Mouse (Mus musculus): ENCODE measurements around the gene Iqcf4. TPM values are rescaled to one million over a fixed set of nuclear protein-coding genes. Genes with fewer than 3 reads are reported as not detected.
"Not testable (repeated sequence)": the region's sequence is repeated elsewhere in the genome, so short reads cannot be mapped to it uniquely, and the experiment has no call there.

Iqcf4 gene
- polyA plus RNA-seq (2015; fragmentation: Nextera tagmentation; extraction: Ambion mirVana), result not detected in 2 replicates

GRCm38 (mm10) chr9:106570896-106571295 lies at the start of gene Iqcf4:
Gene Iqcf4, minus strand, starts transcription at chr9:106570996.
- Histone ChIP-seq H3K9ac (no peak within 1 kb of the TSS), H3K27me3 (no peaks in the 10 kb centered on the region), H3K27ac (no peak within 1 kb of the TSS), H3K9me3 (no peaks in the 10 kb centered on the region), H3K4me2 (no peak within 1 kb of the TSS), H3K4me3 (no peak within 1 kb of the TSS), H3K36me3 (no peaks in the 10 kb centered on the region), H3K4me1 (no peaks in the 10 kb centered on the region)
- no peak for ATAC-seq (ENCODE audit: insufficient number of reproducible peaks, insufficient read depth, low FRiP score, low TSS enrichment, low read depth)
- WGBS, result 84% methylated on average over 7 of the region's 7 CpGs

- peaks cover 4% of the 10 kb centered on the region; the same call in 1 of the 2 replicates for H3K9me3 ChIP-seq
- H3K4me2 ChIP-seq, result no peak overlapping the region
- H3K9ac ChIP-seq, result no peak overlapping the region
- no peaks in the 10 kb centered on the region for H3K36me3 ChIP-seq
- no peak overlapping the region for H3K27ac ChIP-seq
- no peak for ATAC-seq (ENCODE audit: insufficient number of reproducible peaks, insufficient read depth, low FRiP score, low TSS enrichment, low read depth)
- H3K4me3 ChIP-seq, result no peak overlapping the region
- H3K4me1 ChIP-seq, result no peaks in the 10 kb centered on the region
- no peaks in the 10 kb centered on the region for H3K27me3 ChIP-seq
- 84% methylated on average over 3 of the region's 3 CpGs for WGBS
Observed at GRCm38 (mm10) chr9:106617496-106617895, 46.7 kb upstream of the Iqcf4 start.

DNA sequence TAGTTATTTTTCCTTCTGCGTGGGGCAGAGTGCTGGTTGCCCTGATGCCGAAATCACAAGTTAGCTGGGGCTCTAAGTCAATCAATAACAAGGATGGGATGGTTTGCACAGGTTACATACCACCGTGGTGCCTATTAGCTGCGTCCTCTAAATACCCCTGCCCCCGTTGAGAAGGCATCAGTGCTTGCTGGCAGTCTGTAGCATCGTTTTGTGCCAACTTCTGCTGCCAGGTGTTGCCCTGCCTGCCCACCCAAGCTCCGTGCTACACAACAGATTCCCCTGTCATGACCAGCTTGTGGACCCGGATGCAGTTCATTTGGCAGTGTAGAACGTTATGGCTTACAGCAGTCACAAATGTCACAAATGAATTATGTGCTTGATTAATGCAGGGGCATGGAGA lies 45.5 kb upstream of the Iqcf4 start:
- 86% methylated on average over 9 of the region's 9 CpGs for WGBS
- no peak for ATAC-seq (ENCODE audit: insufficient number of reproducible peaks, insufficient read depth, low FRiP score, low TSS enrichment, low read depth)

GRCm38 (mm10) chr9:106614616-106615015 lies 43.8 kb upstream of the Iqcf4 start:
- Histone ChIP-seq H3K4me2 (no peak overlapping the region), H3K27ac (no peak overlapping the region), H3K9ac (no peak overlapping the region), H3K4me3 (no peak overlapping the region), H3K36me3 (no peaks in the 10 kb centered on the region), H3K27me3 (no peaks in the 10 kb centered on the region), H3K4me1 (no peaks in the 10 kb centered on the region), H3K9me3 (peaks cover 4% of the 10 kb centered on the region; the same call in 1 of the 2 replicates)
- no peak for ATAC-seq (ENCODE audit: insufficient number of reproducible peaks, insufficient read depth, low FRiP score, low TSS enrichment, low read depth)
- WGBS, result 46% methylated on average over 3 of the region's 3 CpGs

More for the DNA sequence above, 45.5 kb upstream of the Iqcf4 start:
- no peak overlapping the region for H3K4me3 ChIP-seq
- no peaks in the 10 kb centered on the region for H3K4me1 ChIP-seq
- H3K36me3 ChIP-seq, result no peaks in the 10 kb centered on the region
- H3K4me2 ChIP-seq, result no peak overlapping the region
- no peak overlapping the region for H3K9ac ChIP-seq
- H3K27ac ChIP-seq, result no peak overlapping the region
- no peaks in the 10 kb centered on the region for H3K27me3 ChIP-seq
- peaks cover 4% of the 10 kb centered on the region; the same call in 1 of the 2 replicates for H3K9me3 ChIP-seq

- no peak overlapping the region for H3K4me2 ChIP-seq
- WGBS, result 60% methylated on average over 2 of the region's 2 CpGs
- H3K27ac ChIP-seq, result no peak overlapping the region
- no peaks in the 10 kb centered on the region for H3K36me3 ChIP-seq
- no peaks in the 10 kb centered on the region for H3K9me3 ChIP-seq
- no peaks in the 10 kb centered on the region for H3K4me1 ChIP-seq
- ATAC-seq (ENCODE audit: insufficient number of reproducible peaks, insufficient read depth, low FRiP score, low TSS enrichment, low read depth), result no peak
- H3K9ac ChIP-seq, result no peak overlapping the region
- no peaks in the 10 kb centered on the region for H3K27me3 ChIP-seq
- H3K4me3 ChIP-seq, result no peak overlapping the region
Observed at GRCm38 (mm10) chr9:106613951-106614350, 43.2 kb upstream of the Iqcf4 start.

- H3K4me2 ChIP-seq, result no peak overlapping the region
- no peak overlapping the region for H3K27ac ChIP-seq
- 0 out of 2 replicates have a peak, but pooled peaks cover 4% of the 10 kb centered on the region for H3K9me3 ChIP-seq
- ATAC-seq (ENCODE audit: insufficient number of reproducible peaks, insufficient read depth, low FRiP score, low TSS enrichment, low read depth), result no peak
- H3K27me3 ChIP-seq, result no peaks in the 10 kb centered on the region
- H3K4me3 ChIP-seq, result no peak overlapping the region
- WGBS, result 85% methylated on average over 4 of the region's 4 CpGs
- no peak overlapping the region for H3K9ac ChIP-seq
- H3K4me1 ChIP-seq, result no peaks in the 10 kb centered on the region
- no peaks in the 10 kb centered on the region for H3K36me3 ChIP-seq
Observed at GRCm38 (mm10) chr9:106610727-106611126, 39.9 kb upstream of the Iqcf4 start.

- H3K27ac ChIP-seq, result no peak overlapping the region
- no peaks in the 10 kb centered on the region for H3K9me3 ChIP-seq
- 30% methylated on average over 8 of the region's 8 CpGs for WGBS
- no peak for ATAC-seq (ENCODE audit: insufficient number of reproducible peaks, insufficient read depth, low FRiP score, low TSS enrichment, low read depth)
- H3K27me3 ChIP-seq, result no peaks in the 10 kb centered on the region; the same call in 1 of the 2 replicates
- no peak overlapping the region for H3K4me3 ChIP-seq
- H3K36me3 ChIP-seq, result no peaks in the 10 kb centered on the region
- peaks cover 2% of the 10 kb centered on the region; the same call in 1 of the 2 replicates for H3K4me1 ChIP-seq
- no peak overlapping the region for H3K4me2 ChIP-seq
- H3K9ac ChIP-seq, result no peak overlapping the region
Observed at GRCm38 (mm10) chr9:106600546-106600945, 29.8 kb upstream of the Iqcf4 start.

GRCm38 (mm10) chr9:106598466-106598865 lies 27.7 kb upstream of the Iqcf4 start:
- no peak overlapping the region for H3K4me3 ChIP-seq
- WGBS, result 47% methylated on average over 7 of the region's 7 CpGs
- H3K9ac ChIP-seq, result no peak overlapping the region

GRCm38 (mm10) chr9:106595836-106596235 lies 25.0 kb upstream of the Iqcf4 start:
- ATAC-seq (ENCODE audit: insufficient number of reproducible peaks, insufficient read depth, low FRiP score, low TSS enrichment, low read depth), result no peak
- Histone ChIP-seq H3K9me3 (no peaks in the 10 kb centered on the region), H3K27ac (no peak overlapping the region), H3K9ac (peak overlapping the region; percentile 27; the same call in 1 of the 2 replicates), H3K4me1 (peaks cover 4% of the 10 kb centered on the region; the same call in 1 of the 2 replicates), H3K27me3 (no peaks in the 10 kb centered on the region; the same call in 1 of the 2 replicates), H3K36me3 (no peaks in the 10 kb centered on the region), H3K4me2 (no peak overlapping the region), H3K4me3 (no peak overlapping the region)
- 60% methylated on average over 7 of the region's 7 CpGs for WGBS

More at GRCm38 (mm10) chr9:106598466-106598865, 27.7 kb upstream of the Iqcf4 start:
- H3K4me2 ChIP-seq, result no peak overlapping the region
- H3K9me3 ChIP-seq, result no peaks in the 10 kb centered on the region
- no peak for ATAC-seq (ENCODE audit: insufficient number of reproducible peaks, insufficient read depth, low FRiP score, low TSS enrichment, low read depth)
- H3K27me3 ChIP-seq, result no peaks in the 10 kb centered on the region; the same call in 1 of the 2 replicates
- peaks cover 4% of the 10 kb centered on the region; the same call in 1 of the 2 replicates for H3K4me1 ChIP-seq
- no peaks in the 10 kb centered on the region for H3K36me3 ChIP-seq
- no peak overlapping the region for H3K27ac ChIP-seq

DNA sequence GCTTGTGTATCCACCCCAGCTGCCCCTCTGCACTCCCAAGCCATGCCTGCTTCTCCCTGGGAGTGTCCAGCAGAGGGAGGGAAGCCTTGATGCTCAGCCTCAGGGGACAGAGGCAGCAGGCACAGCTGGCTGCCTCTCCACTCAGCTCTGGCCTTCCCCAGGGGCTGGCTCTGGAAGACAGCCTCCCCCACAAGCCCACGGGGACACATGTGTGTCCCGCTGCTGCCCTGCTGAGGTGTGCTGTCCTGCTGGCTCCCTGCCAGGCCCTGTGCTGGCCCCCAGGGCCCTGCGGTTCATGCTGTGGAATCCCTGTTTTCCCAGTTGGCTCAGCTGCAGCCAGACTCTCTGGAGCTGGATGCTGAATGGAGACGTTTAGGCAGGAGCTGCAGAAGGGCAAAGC lies 24.6 kb upstream of the Iqcf4 start:
- H3K27me3 ChIP-seq; H3K4me1 ChIP-seq; H3K9ac ChIP-seq; H3K27ac ChIP-seq; ATAC-seq (ENCODE audit: insufficient number of reproducible peaks, insufficient read depth, low FRiP score, low TSS enrichment, low read depth); H3K9me3 ChIP-seq; H3K4me3 ChIP-seq; H3K4me2 ChIP-seq; H3K36me3 ChIP-seq: not testable (repeated sequence)
- 10% methylated on average over 4 of the region's 4 CpGs for WGBS

- Histone ChIP-seq H3K9me3 (no peaks in the 10 kb centered on the region), H3K36me3 (no peaks in the 10 kb centered on the region), H3K9ac (no peak overlapping the region), H3K4me1 (peaks cover 4% of the 10 kb centered on the region; the same call in 1 of the 2 replicates), H3K4me2 (no peak overlapping the region), H3K27ac (no peak overlapping the region), H3K4me3 (no peak overlapping the region), H3K27me3 (no peaks in the 10 kb centered on the region)
- no peak for ATAC-seq (ENCODE audit: insufficient number of reproducible peaks, insufficient read depth, low FRiP score, low TSS enrichment, low read depth)
- 87% methylated on average over 5 of the region's 5 CpGs for WGBS
Observed at GRCm38 (mm10) chr9:106592158-106592557, 21.4 kb upstream of the Iqcf4 start.

- Histone ChIP-seq H3K4me2 (no peak overlapping the region), H3K27me3 (no peaks in the 10 kb centered on the region), H3K27ac (no peak overlapping the region), H3K36me3 (no peaks in the 10 kb centered on the region), H3K9ac (no peak overlapping the region), H3K4me3 (no peak overlapping the region), H3K4me1 (no peaks in the 10 kb centered on the region), H3K9me3 (no peaks in the 10 kb centered on the region)
- WGBS, result 71% methylated on average over 1 of the region's 1 CpGs
- no peak for ATAC-seq (ENCODE audit: insufficient number of reproducible peaks, insufficient read depth, low FRiP score, low TSS enrichment, low read depth)
Observed at GRCm38 (mm10) chr9:106582552-106582951, 11.8 kb upstream of the Iqcf4 start.
